In genomic region chr1:190881422-190881821, GRCm38 (mm10) we compare ENCODE assay signal across 9 mouse cellular contexts. TPM values are rescaled to one million over a fixed set of nuclear protein-coding genes. Genes with fewer than 3 reads are reported as not detected.
DNase-seq lines count a peak whose midpoint lies in the region; ATAC-seq and TF ChIP-seq lines count a peak whose summit lies in the region.
"Had no signal": no experiment of that assay in that cellular context is flagged by ENCODE, and none has a peak within 500 bp of the region (broad histone marks: within the 10 kb centered on the region; RNA-seq: fewer than 3 reads in every experiment).

No protein-coding gene starts in this region.

- peak; percentile 83 for TF ChIP-seq CTCF in intestine, postnatal 0 days (IDR thresholded peaks at IDR 0.05; ENCODE audit: low read depth)

- DNase-seq in heart, adult 18-20 months, result peak; percentile 39 to 67
- peak; percentile 58 to 61 for DNase-seq in B cell, adult 2 months
- DNase-seq in adipocyte (ENCODE audit: low spot score), result peak; percentile 86
- peak; percentile 58 for DNase-seq in embryo, embryonic 11.5 days (ENCODE audit: low read depth, low spot score)
- peak; percentile 77 for DNase-seq in lung, postnatal 36 days
- DNase-seq in spleen, postnatal 4 days (ENCODE audit: low spot score in 2 of 2), result peak; percentile 45 to 78

- WGBS in heart, embryonic 11.5 days (ENCODE audit: insufficient replicate concordance), result 8% methylated on average over 2 of the region's 2 CpGs
- WGBS in intestine, postnatal 0 days, result 6% methylated on average over 2 of the region's 2 CpGs

- no peak overlapping the region for H3K27ac ChIP-seq in heart, embryonic 11.5 days (ENCODE audit: low read depth, low read length)
- no peak overlapping the region for H3K27ac ChIP-seq in intestine, postnatal 0 days (ENCODE audit: low read depth, low read length)
- H3K27ac ChIP-seq: embryonic facial prominence, embryonic 12.5 days had no signal

- H3K9me3 ChIP-seq in heart, embryonic 11.5 days (replicated peaks; ENCODE audit: control insufficient read depth, low read length), result no peaks in the 10 kb centered on the region
- no peaks in the 10 kb centered on the region for H3K9me3 ChIP-seq in intestine, postnatal 0 days (ENCODE audit: control insufficient read depth)
- H3K9me3 ChIP-seq: embryonic facial prominence, embryonic 12.5 days had no signal

- no peak overlapping the region for H3K9ac ChIP-seq in heart, embryonic 11.5 days (ENCODE audit: low read depth, low read length)
- no peak overlapping the region for H3K9ac ChIP-seq in intestine, postnatal 0 days (ENCODE audit: low read depth, low read length)
- H3K9ac ChIP-seq: embryonic facial prominence, embryonic 12.5 days had no signal

- ATAC-seq in heart, embryonic 11.5 days (replicated peaks; ENCODE audit: insufficient number of reproducible peaks, low FRiP score, low TSS enrichment), result no peak
- peak; percentile 33; the same call in 1 of the 2 replicates for ATAC-seq in intestine, postnatal 0 days

- H3K4me3 ChIP-seq in heart, embryonic 11.5 days (ENCODE audit: low read depth, low read length), result no peak overlapping the region
- no peak overlapping the region for H3K4me3 ChIP-seq in intestine, postnatal 0 days (ENCODE audit: low read depth, low read length)
- H3K4me3 ChIP-seq: embryonic facial prominence, embryonic 12.5 days had no signal

- H3K36me3 ChIP-seq in heart, embryonic 11.5 days (ENCODE audit: control insufficient read depth, insufficient read depth, low read length), result 0 out of 2 replicates have a peak, but pooled peaks cover 2% of the 10 kb centered on the region
- peaks cover 23% of the 10 kb centered on the region; the same call in 1 of the 2 replicates for H3K36me3 ChIP-seq in intestine, postnatal 0 days (ENCODE audit: control insufficient read depth, insufficient read depth)

- no peaks in the 10 kb centered on the region for H3K27me3 ChIP-seq in heart, embryonic 11.5 days (ENCODE audit: control insufficient read depth, insufficient read depth, low read length)
- no peaks in the 10 kb centered on the region for H3K27me3 ChIP-seq in intestine, postnatal 0 days (replicated peaks; ENCODE audit: control insufficient read depth, insufficient read depth, low read length)
- H3K27me3 ChIP-seq: embryonic facial prominence, embryonic 12.5 days had no signal

- no peak overlapping the region for H3K4me2 ChIP-seq in heart, embryonic 11.5 days
- no peak overlapping the region for H3K4me2 ChIP-seq in intestine, postnatal 0 days (replicated peaks; ENCODE audit: low read depth)
- H3K4me2 ChIP-seq: embryonic facial prominence, embryonic 12.5 days had no signal

- no peaks in the 10 kb centered on the region for H3K4me1 ChIP-seq in heart, embryonic 11.5 days (ENCODE audit: control insufficient read depth, insufficient read depth, low read length)
- no peaks in the 10 kb centered on the region for H3K4me1 ChIP-seq in intestine, postnatal 0 days (replicated peaks; ENCODE audit: control insufficient read depth, insufficient read depth, low read length)
- H3K4me1 ChIP-seq: embryonic facial prominence, embryonic 12.5 days had no signal

RNA-seq across cellular contexts. Expression of gene Rps6kc1, which starts 30.1 kb away (rescaled TPM):
- 10 to 100 TPM; 16.6 to 19.8 TPM for total RNA-seq in heart, adult 18-20 months (2021)
- 8.9 and 11.3 TPM in 2 replicates for polyA plus RNA-seq in heart, embryonic 11.5 days (2014; fragmentation: Nextera tagmentation; extraction: Ambion mirVana)
- polyA plus RNA-seq in intestine, postnatal 0 days (2015; fragmentation: Nextera tagmentation; extraction: Ambion mirVana), result 6.0 and 6.2 TPM in 2 replicates

RNA-seq across cellular contexts. Expression of gene Angel2, which starts 43.5 kb away (rescaled TPM):
- 10 to 100 TPM; 23.2 to 28.2 TPM for total RNA-seq in heart, adult 18-20 months (2021)
- polyA plus RNA-seq in heart, embryonic 11.5 days (2014; fragmentation: Nextera tagmentation; extraction: Ambion mirVana), result 32.3 and 34.6 TPM in 2 replicates
- polyA plus RNA-seq in intestine, postnatal 0 days (2015; fragmentation: Nextera tagmentation; extraction: Ambion mirVana), result 23.2 and 23.8 TPM in 2 replicates
